Comparison of ENCODE assay signal across 22 mouse cellular contexts in genomic region chr2:160802326-160802725, GRCm38 (mm10).
"Had no signal": no experiment of that assay in that cellular context is flagged by ENCODE, and none has a peak within 500 bp of the region (broad histone marks: within the 10 kb centered on the region; RNA-seq: fewer than 3 reads in every experiment).

No protein-coding gene starts in this region.

- ATAC-seq: forebrain, postnatal 0 days; hindbrain, postnatal 0 days; liver, embryonic 12.5 days had no signal

- H3K9me3 ChIP-seq: heart, embryonic 10.5 days; heart, embryonic 12.5 days; hindbrain, embryonic 13.5 days; hindbrain, embryonic 15.5 days; kidney, embryonic 15.5 days; limb, embryonic 13.5 days; limb, embryonic 15.5 days; liver, embryonic 12.5 days had no signal

- H3K4me1 ChIP-seq: liver, embryonic 12.5 days had no signal

- H3K4me3 ChIP-seq: heart, embryonic 10.5 days; heart, embryonic 12.5 days; hindbrain, embryonic 13.5 days; hindbrain, embryonic 15.5 days; kidney, embryonic 15.5 days; limb, embryonic 13.5 days; limb, embryonic 15.5 days; liver, embryonic 12.5 days had no signal

- H3K27ac ChIP-seq: heart, embryonic 10.5 days; hindbrain, embryonic 13.5 days; hindbrain, embryonic 15.5 days; hindbrain, postnatal 0 days; kidney, embryonic 15.5 days; kidney, postnatal 0 days; limb, embryonic 13.5 days; limb, embryonic 15.5 days; liver, embryonic 12.5 days; liver, embryonic 14.5 days had no signal

- H3K36me3 ChIP-seq: heart, embryonic 10.5 days; heart, embryonic 12.5 days; hindbrain, embryonic 13.5 days; hindbrain, embryonic 15.5 days; kidney, embryonic 15.5 days; limb, embryonic 13.5 days; limb, embryonic 15.5 days; liver, embryonic 12.5 days had no signal

- DNase-seq: forebrain, postnatal 0 days; gastrocnemius, postnatal 10 days; gastrocnemius, postnatal 36 days; heart, adult 18-20 months; heart, postnatal 10 days; kidney, adult 11 months; kidney, adult 9 months; kidney, postnatal 14 days; kidney, postnatal 36 days; layer of hippocampus, postnatal 36 days; left cerebral cortex, postnatal 4 days had no signal

- H3K4me2 ChIP-seq: heart, embryonic 12.5 days; hindbrain, embryonic 13.5 days; hindbrain, embryonic 15.5 days; kidney, embryonic 15.5 days; limb, embryonic 13.5 days; limb, embryonic 15.5 days; liver, embryonic 12.5 days had no signal

- H3K9ac ChIP-seq: forebrain, postnatal 0 days; heart, embryonic 12.5 days; hindbrain, embryonic 13.5 days; hindbrain, embryonic 15.5 days; kidney, embryonic 15.5 days; limb, embryonic 13.5 days; limb, embryonic 15.5 days; liver, embryonic 12.5 days; liver, embryonic 14.5 days had no signal

- H3K27me3 ChIP-seq: heart, embryonic 12.5 days; hindbrain, embryonic 13.5 days; hindbrain, embryonic 15.5 days; kidney, embryonic 15.5 days; limb, embryonic 13.5 days; limb, embryonic 15.5 days; liver, embryonic 12.5 days had no signal
